11 mouse cellular contexts compared by ENCODE assay signal in genomic region chr7:97355068-97355841, GRCm38 (mm10). TPM values are rescaled to one million over a fixed set of nuclear protein-coding genes. Genes with fewer than 3 reads are reported as not detected.
DNase-seq lines count a peak whose midpoint lies in the region; ATAC-seq lines count a peak whose summit lies in the region.
"Had no signal": no experiment of that assay in that cellular context is flagged by ENCODE, and none has a peak within 500 bp of the region (broad histone marks: within the 10 kb centered on the region; RNA-seq: fewer than 3 reads in every experiment).

No protein-coding gene starts in this region.

- no peak for DNase-seq in kidney, adult 8-10 months
- DNase-seq in heart, postnatal 25 days (ENCODE audit: low spot score) = peak; percentile 16
- DNase-seq in left cerebral cortex, postnatal 25 days (ENCODE audit: low spot score in 2 of 2) = no peak
- no peak for DNase-seq in embryo, embryonic 10 days (ENCODE audit: low spot score)
- no peak for DNase-seq in c-Kit-positive CD71-positive TER-119-positive erythroid progenitor cells, embryonic 14.5 days (ENCODE audit: low spot score)

- no peaks in the 10 kb centered on the region for H3K36me3 ChIP-seq in kidney, embryonic 15.5 days
- H3K36me3 ChIP-seq: hindbrain, embryonic 15.5 days; limb, embryonic 15.5 days had no signal

- H3K27ac ChIP-seq in kidney, embryonic 15.5 days = 0 out of 2 replicates have a peak overlapping the region, but pooled peaks have one; percentile 7
- H3K27ac ChIP-seq: hindbrain, embryonic 15.5 days; limb, embryonic 15.5 days had no signal

- H3K4me1 ChIP-seq in kidney, embryonic 15.5 days = no peaks in the 10 kb centered on the region
- H3K4me1 ChIP-seq: hindbrain, embryonic 15.5 days; limb, embryonic 15.5 days had no signal

- H3K9me3 ChIP-seq in kidney, embryonic 15.5 days (replicated peaks) = no peaks in the 10 kb centered on the region
- H3K9me3 ChIP-seq: hindbrain, embryonic 15.5 days; limb, embryonic 15.5 days had no signal

- 47% methylated on average over 13 of the region's 13 CpGs for WGBS in kidney, embryonic 15.5 days

- ATAC-seq in kidney, embryonic 15.5 days (replicated peaks; ENCODE audit: low FRiP score) = no peak
- peak; percentile 77 for ATAC-seq in activated CD4-positive, CD25-positive, alpha-beta regulatory T cell, adult 4 months
- ATAC-seq in megakaryocyte-erythroid progenitor cell, adult 5-6 weeks (replicated peaks; ENCODE audit: low FRiP score, low TSS enrichment, poor library complexity, severe bottlenecking) = peak; percentile 53
- ATAC-seq: Patski had no signal

- intact Hi-C loops in heart, postnatal 25 days (cut with DNase I) = no loop called here
- intact Hi-C loops in left cerebral cortex, postnatal 25 days (cut with DNase I) = no loop called here

- H3K9ac ChIP-seq in kidney, embryonic 15.5 days = no peak overlapping the region
- H3K9ac ChIP-seq: hindbrain, embryonic 15.5 days; limb, embryonic 15.5 days had no signal

- H3K27me3 ChIP-seq in kidney, embryonic 15.5 days = no peaks in the 10 kb centered on the region
- H3K27me3 ChIP-seq: hindbrain, embryonic 15.5 days; limb, embryonic 15.5 days; Patski had no signal

- H3K4me3 ChIP-seq in kidney, embryonic 15.5 days (replicated peaks) = no peak overlapping the region
- H3K4me3 ChIP-seq: hindbrain, embryonic 15.5 days; limb, embryonic 15.5 days had no signal

- H3K4me2 ChIP-seq in kidney, embryonic 15.5 days = no peak overlapping the region
- H3K4me2 ChIP-seq: hindbrain, embryonic 15.5 days; limb, embryonic 15.5 days had no signal

RNA-seq across cellular contexts. Expression of gene Alg8, which starts 16.2 kb away (rescaled TPM):
- polyA plus RNA-seq in kidney, embryonic 15.5 days (2015; fragmentation: Nextera tagmentation; extraction: Ambion mirVana) = 49.3 and 51.7 TPM in 2 replicates
- polyA plus RNA-seq in activated CD4-positive, CD25-positive, alpha-beta regulatory T cell, adult 4 months (2017; shearing (Covaris generic)) = 10 to 100 TPM; 16.4 to 22.7 TPM
- total RNA-seq in heart, postnatal 25 days (2021) = 1 to 10 TPM; 4.8 to 5.4 TPM
- 67.6 and 71.5 TPM in 2 replicates for total RNA-seq in megakaryocyte-erythroid progenitor cell, adult 5-6 weeks (2014; fragmentation: Nextera tagmentation)
- 35.9 and 46.3 TPM in 2 replicates for total RNA-seq in megakaryocyte-erythroid progenitor cell, adult 5-6 weeks (2017)
- total RNA-seq in left cerebral cortex, postnatal 25 days (2021) = 10 to 100 TPM; 11.8 to 12.9 TPM

RNA-seq across cellular contexts. Expression of gene Kctd21, which starts 23.1 kb away (rescaled TPM):
- 3.8 and 4.2 TPM in 2 replicates for polyA plus RNA-seq in kidney, embryonic 15.5 days (2015; fragmentation: Nextera tagmentation; extraction: Ambion mirVana)
- under 1 TPM; 0.25 to 0.66 TPM for polyA plus RNA-seq in activated CD4-positive, CD25-positive, alpha-beta regulatory T cell, adult 4 months (2017; shearing (Covaris generic))
- total RNA-seq in heart, postnatal 25 days (2021) = 1 to 10 TPM; 3.6 to 4.0 TPM
- 0.69 and 1.6 TPM in 2 replicates for total RNA-seq in megakaryocyte-erythroid progenitor cell, adult 5-6 weeks (2014; fragmentation: Nextera tagmentation)
- total RNA-seq in megakaryocyte-erythroid progenitor cell, adult 5-6 weeks (2017) = 0.76 and 1.7 TPM in 2 replicates
- total RNA-seq in left cerebral cortex, postnatal 25 days (2021) = 10 to 100 TPM; 14.1 to 15.3 TPM

RNA-seq across cellular contexts. Expression of gene Usp35, which starts 23.4 kb away (rescaled TPM):
- 1.5 and 1.9 TPM in 2 replicates for polyA plus RNA-seq in kidney, embryonic 15.5 days (2015; fragmentation: Nextera tagmentation; extraction: Ambion mirVana)
- polyA plus RNA-seq in activated CD4-positive, CD25-positive, alpha-beta regulatory T cell, adult 4 months (2017; shearing (Covaris generic)) = 1 to 10 TPM; 1.0 to 1.5 TPM
- under 1 TPM; 0.61 to 0.65 TPM for total RNA-seq in heart, postnatal 25 days (2021)
- 0.44 and 2.9 TPM in 2 replicates for total RNA-seq in megakaryocyte-erythroid progenitor cell, adult 5-6 weeks (2014; fragmentation: Nextera tagmentation)
- total RNA-seq in megakaryocyte-erythroid progenitor cell, adult 5-6 weeks (2017) = not detected in 2 replicates
- 10 to 100 TPM; 13.7 to 15.6 TPM for total RNA-seq in left cerebral cortex, postnatal 25 days (2021)

RNA-seq across cellular contexts. Expression of gene Ndufc2, which starts 44.5 kb away (rescaled TPM):
- polyA plus RNA-seq in kidney, embryonic 15.5 days (2015; fragmentation: Nextera tagmentation; extraction: Ambion mirVana) = 359 and 418 TPM in 2 replicates
- 100 to 1,000 TPM; 212 to 215 TPM for polyA plus RNA-seq in activated CD4-positive, CD25-positive, alpha-beta regulatory T cell, adult 4 months (2017; shearing (Covaris generic))
- total RNA-seq in heart, postnatal 25 days (2021) = 100 to 1,000 TPM; 521 to 565 TPM
- total RNA-seq in megakaryocyte-erythroid progenitor cell, adult 5-6 weeks (2014; fragmentation: Nextera tagmentation) = 188 and 266 TPM in 2 replicates
- 369 and 388 TPM in 2 replicates for total RNA-seq in megakaryocyte-erythroid progenitor cell, adult 5-6 weeks (2017)
- total RNA-seq in left cerebral cortex, postnatal 25 days (2021) = 100 to 1,000 TPM; 228 to 241 TPM
